Mouse (Mus musculus) intestine, postnatal 0 days (tissue): ENCODE data around the gene Usp5. TPM values are rescaled to one million over a fixed set of nuclear protein-coding genes. Genes with fewer than 3 reads are reported as not detected.
A peak's percentile ranks its signal among the peaks of the same experiment; 100 is the strongest.

ENCODE experiments used
- ATAC-seq: fragments of 200-750 bp; cut with Nextera tagmentation; 2 replicates; pipeline ENCODE4 v1.8.0; 2017; ENCODE audit warnings: mild to moderate bottlenecking, moderate TSS enrichment, moderate library complexity
- H3K27ac ChIP-seq: fragments of 300-500 bp; sonication (generic); 2 replicates; pipeline ENCODE4 v1.5.1; 2014; ENCODE audit warnings: mild to moderate bottlenecking, low read depth, low read length, moderate library complexity
- H3K27me3 ChIP-seq: fragments of 300-500 bp; sonication (generic); replicated peaks from 2 replicates; pipeline ENCODE4 v1.6.1; 2014; ENCODE audit warnings: low read length, mixed read lengths; ENCODE audit not compliant: control insufficient read depth, insufficient read depth
- H3K36me3 ChIP-seq: fragments of 300-500 bp; sonication (generic); 2 replicates; pipeline ENCODE4 v1.6.1; 2014; ENCODE audit warnings: mild to moderate bottlenecking, moderate library complexity; ENCODE audit not compliant: control insufficient read depth, insufficient read depth
- H3K4me1 ChIP-seq: fragments of 300-500 bp; sonication (generic); replicated peaks from 2 replicates; pipeline ENCODE4 v1.6.1; 2014; ENCODE audit warnings: antibody characterized with exemption, low read length, mixed read lengths; ENCODE audit not compliant: control insufficient read depth, insufficient read depth
- H3K4me2 ChIP-seq: fragments of 300-500 bp; sonication (generic); replicated peaks from 2 replicates; pipeline ENCODE4 v1.6.1; 2014; ENCODE audit warnings: low read depth, mild to moderate bottlenecking, moderate library complexity
- H3K4me3 ChIP-seq: fragments of 300-500 bp; sonication (generic); 2 replicates; pipeline ENCODE4 v1.5.1; 2014; ENCODE audit warnings: low read depth, low read length
- H3K9ac ChIP-seq: fragments of 300-500 bp; sonication (generic); 2 replicates; pipeline ENCODE4 v1.6.1; 2014; ENCODE audit warnings: mild to moderate bottlenecking, low read depth, low read length
- H3K9me3 ChIP-seq: fragments of 300-500 bp; sonication (generic); 2 replicates; pipeline ENCODE4 v1.6.1; 2016; ENCODE audit warnings: mixed run types; ENCODE audit not compliant: control insufficient read depth
- CTCF ChIP-seq: sonication (generic); IDR thresholded peaks from 2 replicates; pipeline ENCODE4 v1.5.1; 2016; ENCODE audit warnings: low read depth, mild to moderate bottlenecking, control low read depth, antibody characterized with exemption, moderate library complexity
- WGBS: fragments of 180-500 bp; shearing (Covaris S2); extraction: QIAGEN DNeasy Blood & Tissue Kit; methylation state at CpG from one replicate; pipeline ENCODE4 v1.1.7; 2014; 5-methylcytosine and 5-hydroxymethylcytosine counted together
- polyA plus RNA-seq: library from polyadenylated mRNA; unstranded; fragments of >200 nt; fragmentation: Nextera tagmentation; extraction: Ambion mirVana; gene quantifications from 2 replicates; pipeline ENCODE4 v1.2.1, GENCODE M21; 2015

Gene Usp5
- polyA plus RNA-seq, 1 experiment from 2014 or later: 44.8 TPM

- Histone ChIP-seq H3K9me3 (no peaks in the 10 kb centered on the region), H3K27ac (no peak overlapping the region), H3K9ac (peak overlapping the region; percentile 40), H3K4me1 (peaks cover 4% of the 10 kb centered on the region; the same call in 1 of the 2 replicates), H3K4me2 (peak overlapping the region; percentile 87), H3K36me3 (no peaks in the 10 kb centered on the region), H3K4me3 (peak overlapping the region; percentile 48), H3K27me3 (peaks cover 31% of the 10 kb centered on the region)
- no peak for ATAC-seq
- TF ChIP-seq CTCF: no peak
- WGBS: 6% methylated on average over 12 of the region's 16 CpGs
These were observed 33.9 kb upstream of the Usp5 start for GRCm38 (mm10) chr6:124863125-124863657.

- Histone ChIP-seq H3K4me2 (peak overlapping the region; percentile 87), H3K27me3 (peaks cover 37% of the 10 kb centered on the region), H3K9me3 (no peaks in the 10 kb centered on the region), H3K36me3 (no peaks in the 10 kb centered on the region), H3K27ac (no peak overlapping the region), H3K4me3 (no peak overlapping the region), H3K4me1 (peaks cover 4% of the 10 kb centered on the region; the same call in 1 of the 2 replicates), H3K9ac (no peak overlapping the region)
- no peak for ATAC-seq
- 19% methylated on average over 8 of the region's 8 CpGs for WGBS
- TF ChIP-seq CTCF: no peak
These were observed 33.3 kb upstream of the Usp5 start for GRCm38 (mm10) chr6:124862406-124863124.

GRCm38 (mm10) chr6:124861802-124862201 lies 32.5 kb upstream of the Usp5 start:
- TF ChIP-seq CTCF: no peak
- ATAC-seq: no peak
- peaks cover 4% of the 10 kb centered on the region; the same call in 1 of the 2 replicates for H3K4me1 ChIP-seq

GRCm38 (mm10) chr6:124861266-124861665 lies 32.0 kb upstream of the Usp5 start:
- Histone ChIP-seq H3K27ac (no peak overlapping the region), H3K4me3 (no peak overlapping the region), H3K27me3 (peaks cover 50% of the 10 kb centered on the region), H3K36me3 (no peaks in the 10 kb centered on the region), H3K9me3 (no peaks in the 10 kb centered on the region), H3K9ac (no peak overlapping the region), H3K4me1 (peaks cover 4% of the 10 kb centered on the region; the same call in 1 of the 2 replicates), H3K4me2 (no peak overlapping the region)
- TF ChIP-seq CTCF: no peak
- no peak for ATAC-seq
- WGBS: 83% methylated on average over 19 of the region's 19 CpGs

More at GRCm38 (mm10) chr6:124861802-124862201, 32.5 kb upstream of the Usp5 start:
- Histone ChIP-seq H3K9ac (no peak overlapping the region), H3K4me2 (no peak overlapping the region), H3K27ac (no peak overlapping the region), H3K27me3 (peaks cover 45% of the 10 kb centered on the region), H3K36me3 (no peaks in the 10 kb centered on the region), H3K9me3 (no peaks in the 10 kb centered on the region), H3K4me3 (no peak overlapping the region)
- 37% methylated on average over 3 of the region's 3 CpGs for WGBS

- ATAC-seq: no peak
These were observed 31.2 kb upstream of the Usp5 start for GRCm38 (mm10) chr6:124860511-124860910.

GRCm38 (mm10) chr6:124859725-124860124 lies 30.4 kb upstream of the Usp5 start:
- Histone ChIP-seq H3K4me2 (no peak overlapping the region; the same call in 1 of the 2 replicates), H3K9me3 (no peaks in the 10 kb centered on the region), H3K9ac (no peak overlapping the region), H3K4me3 (no peak overlapping the region), H3K36me3 (no peaks in the 10 kb centered on the region), H3K27me3 (peaks cover 59% of the 10 kb centered on the region), H3K27ac (no peak overlapping the region), H3K4me1 (peaks cover 4% of the 10 kb centered on the region; the same call in 1 of the 2 replicates)
- no peak for ATAC-seq
- 9% methylated on average over 12 of the region's 12 CpGs for WGBS
- TF ChIP-seq CTCF: peak; percentile 93

More at GRCm38 (mm10) chr6:124860511-124860910, 31.2 kb upstream of the Usp5 start:
- Histone ChIP-seq H3K27ac (no peak overlapping the region), H3K27me3 (peaks cover 56% of the 10 kb centered on the region), H3K9me3 (no peaks in the 10 kb centered on the region), H3K4me2 (no peak overlapping the region), H3K4me1 (peaks cover 4% of the 10 kb centered on the region; the same call in 1 of the 2 replicates), H3K36me3 (no peaks in the 10 kb centered on the region), H3K9ac (no peak overlapping the region), H3K4me3 (no peak overlapping the region)
- 88% methylated on average over 9 of the region's 9 CpGs for WGBS
- no peak for TF ChIP-seq CTCF
